Mouse (Mus musculus): Measurements from ENCODE around the gene Sparcl1.
A peak's percentile ranks its signal among the peaks of the same experiment; 100 is the strongest.

- TF ChIP-seq CTCF (IDR thresholded peaks at IDR 0.05; ENCODE audit: low read depth, low read length) (peak; percentile 56), POLR2A (IDR thresholded peaks at IDR 0.05; ENCODE audit: borderline replicate concordance, low read depth, low read length) (no peak)
Observed at GRCm38 (mm10) chr5:104052956-104053355, 60.6 kb downstream of the Sparcl1 start.

All from bone marrow macrophage, adult 2 months (primary cell).